Comparison of ENCODE assay signal across 1 mouse cellular context in genomic region chr5:30198257-30198656, GRCm38 (mm10).
TF ChIP-seq lines count a peak whose summit lies in the region.

No protein-coding gene starts in this region.

TF ChIP-seq in MEL, 35 proteins besides CTCF, POLR2A, EP300 and RAD21 (continued from another document):
- peak; percentile 76 for TF ChIP-seq HCFC1 (IDR thresholded peaks at IDR 0.05; ENCODE audit: low read depth, low read length)
- TF ChIP-seq TBP (IDR thresholded peaks at IDR 0.05; ENCODE audit: low read depth, low read length), result peak; percentile 74; the same call in 1 of the 2 replicates
- peak; percentile 82; the same call in 1 of the 2 replicates for TF ChIP-seq POLR2AphosphoS2 (IDR thresholded peaks at IDR 0.05; ENCODE audit: low read length)
- TF ChIP-seq POLR2AphosphoS5 (IDR thresholded peaks at IDR 0.05; ENCODE audit: borderline replicate concordance, low read depth, low read length), result peak; percentile 78; the same call in 1 of the 2 replicates
- TF ChIP-seq MAZ (IDR thresholded peaks at IDR 0.05; ENCODE audit: low read depth, low read length), result no peak
- TF ChIP-seq MAFK (IDR thresholded peaks at IDR 0.05; ENCODE audit: borderline replicate concordance, low read depth, low read length), result no peak
- TF ChIP-seq TAL1 (IDR thresholded peaks at IDR 0.05; ENCODE audit: low read length), result peak; percentile 35; the same call in 1 of the 2 replicates
- TF ChIP-seq GATA1 (IDR thresholded peaks at IDR 0.05; ENCODE audit: low read depth, low read length), result peak; percentile 6; the same call in 1 of the 2 replicates
- TF ChIP-seq TCF12 (IDR thresholded peaks at IDR 0.05; ENCODE audit: low read depth, low read length), result peak; percentile 73
- no peak for TF ChIP-seq BHLHE40 (IDR thresholded peaks at IDR 0.05; ENCODE audit: borderline replicate concordance, low read depth, low read length)
- peak; percentile 63; the same call in 1 of the 2 replicates for TF ChIP-seq MAX (IDR thresholded peaks at IDR 0.05; ENCODE audit: low read length)
- no peak for TF ChIP-seq SMC3 (IDR thresholded peaks at IDR 0.05; ENCODE audit: low read depth, low read length)
- TF ChIP-seq NELFE (IDR thresholded peaks at IDR 0.05; ENCODE audit: low read depth, low read length), result peak; percentile 78
- TF ChIP-seq MXI1 (IDR thresholded peaks at IDR 0.05; ENCODE audit: low read depth, low read length), result peak; percentile 87
- TF ChIP-seq MYC (IDR thresholded peaks at IDR 0.05; ENCODE audit: low read depth, low read length), result 0 out of 2 replicates have a peak, but pooled peaks have one; percentile 50
- TF ChIP-seq SIN3A (IDR thresholded peaks at IDR 0.05; ENCODE audit: low read length), result peak; percentile 77
- TF ChIP-seq ELF1 (IDR thresholded peaks at IDR 0.05; ENCODE audit: low read depth, low read length), result peak; percentile 81
